Mouse (Mus musculus): ENCODE measurements around the gene Rnf222. TPM values are rescaled to one million over a fixed set of nuclear protein-coding genes. Genes with fewer than 3 reads are reported as not detected.

The Rnf222 gene
- 0.01 and 0.07 TPM in 2 replicates for polyA plus RNA-seq (2012; rRNA removed)

DNA sequence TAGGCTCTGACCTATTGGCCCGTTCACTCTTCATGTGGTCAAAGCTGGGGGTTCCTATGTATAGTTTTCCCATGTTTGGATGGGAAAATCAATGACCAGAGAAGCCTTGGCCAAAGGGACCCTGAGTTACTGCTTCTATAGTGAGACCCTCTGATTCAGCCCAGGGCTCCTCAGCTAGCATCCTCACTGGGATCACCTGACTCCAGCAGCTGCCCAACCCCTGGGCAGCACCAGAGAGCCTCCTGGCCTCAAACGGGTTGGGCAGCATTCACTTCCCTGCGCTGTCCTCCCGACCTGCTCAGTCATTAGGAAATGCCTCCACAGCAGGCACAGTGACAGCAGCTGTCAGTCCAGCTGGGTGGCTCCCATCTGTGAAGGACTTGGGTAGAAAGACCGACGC is at the start of gene Rnf222:
Gene Rnf222, plus strand, starts transcription at position 301 of the 400 bp plus-strand sequence.

DNA sequence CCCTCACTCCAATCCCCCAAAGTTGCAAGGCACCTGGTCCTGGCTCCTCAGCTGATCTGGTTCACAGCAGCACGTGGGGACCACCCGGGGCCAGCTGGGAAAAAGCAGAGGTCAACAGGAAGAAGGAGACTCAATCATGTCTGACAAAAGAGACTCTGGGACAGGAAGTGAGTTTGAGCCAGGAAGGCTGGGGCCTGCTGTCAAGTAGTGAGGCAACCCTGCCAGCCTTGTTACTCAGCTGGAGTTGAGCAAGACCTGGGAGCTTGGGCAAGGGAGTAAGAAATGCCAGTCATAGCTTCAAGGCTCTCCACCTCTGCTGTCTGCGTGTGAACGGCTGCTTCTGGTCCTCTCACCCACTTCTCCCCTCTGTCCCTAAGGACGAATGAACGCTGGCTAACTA is 16.6 kb upstream of the Rnf222 start, which contains the start of gene Ndel1:
Gene Ndel1, minus strand, starts transcription at position 111 of the 400 bp plus-strand sequence.

GRCm38 (mm10) chr11:68901351-68902046 is 13.1 kb downstream of the Rnf222 start, which contains the start of gene Rpl26:
Gene Rpl26, plus strand, starts transcription at chr11:68901583.

DNA sequence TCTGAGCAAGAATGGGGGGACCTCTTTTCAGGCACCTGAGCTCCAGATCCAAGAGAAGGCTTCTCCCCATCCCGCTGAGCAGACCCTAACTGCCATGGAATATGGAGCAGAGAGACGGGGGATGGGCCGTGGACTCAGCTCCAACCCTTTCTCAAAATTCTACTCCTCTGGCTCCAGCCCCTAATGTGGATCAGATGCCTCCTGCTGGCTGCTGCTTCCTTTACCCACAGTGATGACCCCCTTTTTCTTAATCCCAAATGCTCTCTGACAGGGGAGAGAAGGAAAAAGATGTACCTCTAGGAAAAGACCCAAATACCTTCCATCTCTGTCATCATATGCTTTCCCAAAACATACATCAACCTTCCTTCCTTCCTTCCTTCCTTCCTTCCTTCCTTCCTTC is 38.6 kb downstream of the Rnf222 start, which contains the start of gene Odf4:
Gene Odf4, minus strand, starts transcription at position 101 of the 400 bp plus-strand sequence.

Other genes starting within 250 kb of the Rnf222 start
- gene Myh10, start 197.0 kb upstream of the Rnf222 start, polyA plus RNA-seq (2012; rRNA removed) = 179 and 209 TPM in 2 replicates
- gene Ndel1, start 16.7 kb upstream of the Rnf222 start, polyA plus RNA-seq (2012; rRNA removed) = 35.3 and 44.4 TPM in 2 replicates
- gene Rpl26, start 13.0 kb downstream of the Rnf222 start, polyA plus RNA-seq (2012; rRNA removed) = 3,101 and 4,088 TPM in 2 replicates
- gene Odf4, start 38.5 kb downstream of the Rnf222 start, polyA plus RNA-seq (2012; rRNA removed) = 0.53 and 0.83 TPM in 2 replicates
- gene Arhgef15, start 68.9 kb downstream of the Rnf222 start, polyA plus RNA-seq (2012; rRNA removed) = 10.0 and 11.0 TPM in 2 replicates
- 1.1 and 2.1 TPM in 2 replicates for gene Slc25a35, start 79.6 kb downstream of the Rnf222 start, polyA plus RNA-seq (2012; rRNA removed)
- gene Rangrf, start 86.6 kb downstream of the Rnf222 start, polyA plus RNA-seq (2012; rRNA removed) = 30.4 and 44.3 TPM in 2 replicates
- 37.7 and 41.5 TPM in 2 replicates for gene Pfas, start 119.9 kb downstream of the Rnf222 start, polyA plus RNA-seq (2012; rRNA removed)
- 96.6 and 109 TPM in 2 replicates for gene Ctc1, start 127.4 kb downstream of the Rnf222 start, polyA plus RNA-seq (2012; rRNA removed)
- gene Aurkb, start 157.1 kb downstream of the Rnf222 start, polyA plus RNA-seq (2012; rRNA removed) = 133 and 173 TPM in 2 replicates
- gene Borcs6, start 171.2 kb downstream of the Rnf222 start, polyA plus RNA-seq (2012; rRNA removed) = 10.2 and 17.2 TPM in 2 replicates
- gene Tmem107, start 182.3 kb downstream of the Rnf222 start, polyA plus RNA-seq (2012; rRNA removed) = 21.2 and 36.6 TPM in 2 replicates
- gene Vamp2, start 199.9 kb downstream of the Rnf222 start, polyA plus RNA-seq (2012; rRNA removed) = 124 and 131 TPM in 2 replicates
- 8.0 and 9.8 TPM in 2 replicates for gene Per1, start 206.7 kb downstream of the Rnf222 start, polyA plus RNA-seq (2012; rRNA removed)
- 0.35 and 0.40 TPM in 2 replicates for gene Hes7, start 231.9 kb downstream of the Rnf222 start, polyA plus RNA-seq (2012; rRNA removed)
- 0.14 and 0.15 TPM in 2 replicates for gene 9130213A22Rik, start 234.0 kb downstream of the Rnf222 start, polyA plus RNA-seq (2012; rRNA removed)
- gene Aloxe3, start 237.3 kb downstream of the Rnf222 start, polyA plus RNA-seq (2012; rRNA removed) = 0.16 TPM in 2 replicates

All from central nervous system, embryonic 11.5 days (tissue).